Mouse (Mus musculus): Measurements from ENCODE around the gene 1700001C19Rik.

- TF ChIP-seq FLI1 (IDR thresholded peaks at IDR 0.05; ENCODE audit: low read length) (no peak), GATA1 (IDR thresholded peaks at IDR 0.05; ENCODE audit: borderline replicate concordance, low read length) (no peak)
Observed at GRCm38 (mm10) chr17:47464248-47464965, 27.2 kb upstream of the 1700001C19Rik start.

All from megakaryocyte, embryonic 14.5 days (primary cell).